Mouse (Mus musculus): Measurements from ENCODE around the gene Snhg11. TPM values are rescaled to one million over a fixed set of nuclear protein-coding genes. Genes with fewer than 3 reads are reported as not detected.

Snhg11 gene
- not detected for total RNA-seq (2023)

DNA sequence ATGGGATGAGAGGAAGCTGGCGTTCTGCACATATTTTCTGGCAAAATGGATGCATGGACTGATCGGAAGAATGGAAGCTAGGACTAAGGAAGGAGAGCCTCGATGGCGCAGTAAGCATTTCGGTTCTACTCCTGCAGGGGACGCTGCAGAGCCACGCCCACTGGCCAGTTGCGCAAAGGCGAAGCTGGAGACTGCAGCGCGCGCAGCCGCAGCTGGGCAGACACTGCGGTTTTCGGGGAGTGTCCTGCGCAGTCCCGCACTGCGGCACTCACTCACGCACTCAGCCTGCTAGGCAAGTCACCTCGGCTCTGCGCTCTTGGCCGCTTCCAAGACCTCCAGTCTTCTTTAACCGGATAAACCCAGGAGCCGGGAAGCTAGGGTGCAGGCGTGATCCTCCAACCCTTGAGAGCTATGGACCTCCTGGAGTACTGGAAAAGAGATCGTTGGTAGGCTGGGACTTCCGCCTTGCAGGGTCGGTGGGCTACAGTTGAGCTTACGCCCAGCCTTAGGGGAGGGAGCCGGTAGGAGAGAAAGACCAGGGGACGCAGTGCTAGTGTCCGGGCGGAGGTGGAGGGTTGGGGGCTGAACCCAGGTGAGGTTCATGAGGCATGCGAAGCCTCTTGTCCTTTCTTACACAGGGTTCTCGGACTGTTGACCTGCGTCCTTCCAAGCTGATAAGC, at the start of gene Snhg11:
Gene Snhg11 (plus strand): TSS at position 196 of the 680 bp plus-strand sequence.

DNA sequence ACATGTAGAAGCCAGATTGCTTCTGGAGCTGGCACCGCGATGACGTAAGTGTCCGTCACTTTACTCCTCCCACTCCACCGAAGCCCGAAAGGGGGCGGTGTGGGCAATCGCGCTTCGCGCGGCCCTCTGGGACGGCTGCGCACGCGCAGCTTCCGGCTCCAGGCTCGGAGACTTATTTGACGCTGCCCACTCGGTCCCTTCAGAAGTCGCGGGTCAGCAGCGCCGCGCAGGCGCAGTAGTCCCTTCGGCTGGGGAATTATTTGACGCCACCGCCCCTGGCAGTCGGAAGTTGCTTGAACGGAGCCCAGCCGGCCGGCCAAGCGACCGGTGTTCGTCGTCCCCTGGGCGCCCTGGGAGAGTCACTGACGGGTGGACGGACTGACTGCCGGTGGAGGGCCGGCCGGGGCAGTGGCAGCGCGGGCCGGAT, 34.2 kb downstream of the Snhg11 start, which contains the start of gene Ralgapb:
Gene Ralgapb (plus strand): TSS at position 254 of the 427 bp plus-strand sequence.

Other genes with a start within 250 kb of the Snhg11 start
- gene Tgm2, start 229.2 kb upstream of the Snhg11 start, total RNA-seq (2023) = 10 to 100 TPM in 1 of 2 experiments, 1 to 10 TPM in 1; 9.9 to 13.9 TPM
- gene D630003M21Rik, start 146.4 kb upstream of the Snhg11 start, total RNA-seq (2023) = not detected
- not detected for gene Bpi, start 117.5 kb upstream of the Snhg11 start, total RNA-seq (2023)
- 10 to 100 TPM; 60.8 to 64.5 TPM for gene Lbp, start 69.1 kb upstream of the Snhg11 start, total RNA-seq (2023)
- gene Ralgapb, start 34.2 kb downstream of the Snhg11 start, total RNA-seq (2023) = 10 to 100 TPM; 44.3 to 51.2 TPM
- not detected for gene Adig, start 127.0 kb downstream of the Snhg11 start, total RNA-seq (2023)
- not detected for gene Arhgap40, start 137.2 kb downstream of the Snhg11 start, total RNA-seq (2023)
- under 1 TPM; 0.46 to 0.60 TPM for gene Slc32a1, start 235.1 kb downstream of the Snhg11 start, total RNA-seq (2023)
- gene Actr5, start 249.2 kb downstream of the Snhg11 start, total RNA-seq (2023) = 10 to 100 TPM; 16.0 to 19.8 TPM

Measured in neutrophil, adult 83 days (primary cell).